Mouse (Mus musculus) kidney, postnatal 4 days (tissue): ENCODE measurements around the gene Plcb1.

Experiments
- DNase-seq, 2 experiments: peaks; one replicate each; pipeline ENCODE4 v3.0.0; 2021; ENCODE audit warnings: mixed read lengths in 2 of 2

Gene Plcb1

GRCm38 (mm10) chr2:134785970-134786855 lies at the start of gene Plcb1:
TSS of gene Plcb1 (plus strand) at chr2:134786067.
- peak; percentile 91 to 93 for DNase-seq

- DNase-seq, result no peak
Measured at GRCm38 (mm10) chr2:134755537-134755936, 30.3 kb upstream of the Plcb1 start.

- no peak for DNase-seq
Measured at GRCm38 (mm10) chr2:134756086-134756485, 29.8 kb upstream of the Plcb1 start.

- DNase-seq, result no peak
Measured at GRCm38 (mm10) chr2:134761029-134761428, 24.8 kb upstream of the Plcb1 start.

GRCm38 (mm10) chr2:134763406-134763990 lies 22.4 kb upstream of the Plcb1 start:
- DNase-seq, result no peak

GRCm38 (mm10) chr2:134764506-134764905 lies 21.4 kb upstream of the Plcb1 start:
- no peak for DNase-seq

GRCm38 (mm10) chr2:134779826-134780225 lies 6.0 kb upstream of the Plcb1 start:
- DNase-seq, result no peak

- DNase-seq, result no peak
Measured at GRCm38 (mm10) chr2:134780316-134780715, 5.6 kb upstream of the Plcb1 start.

GRCm38 (mm10) chr2:134786856-134787250 lies 986 bp downstream of the Plcb1 start:
- DNase-seq, result peak in 1 of 2 experiments; percentile 25

GRCm38 (mm10) chr2:134787336-134788095 lies 1.6 kb downstream of the Plcb1 start:
- no peak for DNase-seq

GRCm38 (mm10) chr2:134792926-134793325 lies 7.1 kb downstream of the Plcb1 start:
- no peak for DNase-seq

GRCm38 (mm10) chr2:134800226-134800625 lies 14.4 kb downstream of the Plcb1 start:
- DNase-seq, result no peak

- peak; percentile 34 to 55 for DNase-seq
Measured at GRCm38 (mm10) chr2:134816383-134816782, 30.5 kb downstream of the Plcb1 start.

GRCm38 (mm10) chr2:134817058-134817840 lies 31.4 kb downstream of the Plcb1 start:
- no peak for DNase-seq

- DNase-seq, result no peak
Measured at GRCm38 (mm10) chr2:134821176-134821575, 35.3 kb downstream of the Plcb1 start.

- no peak for DNase-seq
Measured at GRCm38 (mm10) chr2:134825645-134826044, 39.8 kb downstream of the Plcb1 start.

GRCm38 (mm10) chr2:134826111-134827005 lies 40.5 kb downstream of the Plcb1 start:
- DNase-seq, result no peak

GRCm38 (mm10) chr2:134827778-134828487 lies 42.1 kb downstream of the Plcb1 start:
- DNase-seq, result no peak

GRCm38 (mm10) chr2:134831861-134832260 lies 46.0 kb downstream of the Plcb1 start:
- no peak for DNase-seq

GRCm38 (mm10) chr2:134836097-134836496 lies 50.2 kb downstream of the Plcb1 start:
- no peak for DNase-seq

- DNase-seq, result no peak
Measured at GRCm38 (mm10) chr2:134838185-134838584, 52.3 kb downstream of the Plcb1 start.
